Mouse (Mus musculus) CH12.LX (cell line): ENCODE data around the gene Yod1. TPM values are rescaled to one million over a fixed set of nuclear protein-coding genes. Genes with fewer than 3 reads are reported as not detected.

Source experiments
- DNase-seq: peaks from one replicate; pipeline ENCODE4 v3.0.0-alpha.2; 2013; ENCODE audit errors: extremely low read depth
- H3K27ac ChIP-seq: 2 replicates; pipeline ENCODE4 v1.5.1; 2012; ENCODE audit warnings: low read depth, mild to moderate bottlenecking, control low read depth, moderate library complexity; ENCODE audit not compliant: insufficient read depth
- H3K27me3 ChIP-seq: replicated peaks from 2 replicates; pipeline ENCODE3; 2012; ENCODE audit warnings: inconsistent platforms
- H3K36me3 ChIP-seq, 2 experiments: replicated peaks in 1 of 2; 2 replicates each; pipeline versions ENCODE3 to v1.6.1; 2012; ENCODE audit warnings: inconsistent platforms in 1 of 2, low read length in 1 of 2, mild to moderate bottlenecking in 1 of 2, mixed read lengths in 1 of 2, moderate library complexity in 1 of 2; ENCODE audit not compliant: control insufficient read depth in 1 of 2, insufficient read depth in 1 of 2
- H3K4me1 ChIP-seq, 2 experiments: 2 replicates each; pipeline ENCODE4 v1.6.1; 2012; ENCODE audit warnings: inconsistent platforms in 1 of 2, moderate library complexity in 1 of 2; ENCODE audit not compliant: insufficient read depth in 2 of 2, control insufficient read depth in 1 of 2
- H3K4me2 ChIP-seq: 2 replicates; pipeline ENCODE4 v1.6.1; 2012; ENCODE audit warnings: low read depth, mild to moderate bottlenecking, control low read depth; ENCODE audit not compliant: poor library complexity, insufficient read depth, severe bottlenecking
- H3K4me3 ChIP-seq, 3 experiments: fragments of 150-350 bp in 1 of 3; sonication (generic) in 1 of 3; replicated peaks in 1 of 3; 2 replicates each; pipeline versions ENCODE3 to v1.5.1; 2011 to 2012; ENCODE audit warnings: low read depth in 2 of 3, low read length in 2 of 3, mild to moderate bottlenecking in 2 of 3, moderate library complexity in 2 of 3, control low read depth in 1 of 3, improper control_type of control experiment in 1 of 3, inconsistent platforms in 1 of 3, mixed read lengths in 1 of 3; ENCODE audit not compliant: poor library complexity in 1 of 3
- H3K79me2 ChIP-seq: replicated peaks from 2 replicates; pipeline ENCODE4 v1.6.1; 2012; ENCODE audit warnings: mild to moderate bottlenecking, moderate library complexity; ENCODE audit not compliant: control insufficient read depth, poor library complexity, insufficient read depth, severe bottlenecking; ENCODE audit errors: extremely low read depth
- H3K9ac ChIP-seq: 2 replicates; pipeline ENCODE4 v1.6.1; 2012; ENCODE audit warnings: low read depth, mild to moderate bottlenecking, control low read depth, moderate library complexity; ENCODE audit not compliant: insufficient read depth
- H3K9me3 ChIP-seq: replicated peaks from 2 replicates; pipeline ENCODE3; 2012; ENCODE audit warnings: low read length, inconsistent platforms, mixed read lengths
- CHD1 ChIP-seq: IDR thresholded peaks from 2 replicates; pipeline ENCODE4 v1.6.1; 2012; ENCODE audit warnings: low read depth, low read length, improper control_type of control experiment, inconsistent platforms
- CHD2 ChIP-seq: IDR thresholded peaks from 2 replicates; pipeline ENCODE4 v1.6.1; 2011; ENCODE audit warnings: low read length, improper control_type of control experiment
- E2F4 ChIP-seq: IDR thresholded peaks from 2 replicates; pipeline ENCODE4 v1.6.1; 2011; ENCODE audit warnings: low read depth, low read length, improper control_type of control experiment; ENCODE audit not compliant: insufficient replicate concordance
- EP300 ChIP-seq: IDR thresholded peaks from 2 replicates; pipeline ENCODE4 v1.6.1; 2011; ENCODE audit warnings: low read length, improper control_type of control experiment
- HCFC1 ChIP-seq: IDR thresholded peaks from 2 replicates; pipeline ENCODE4 v1.6.1; 2012; ENCODE audit warnings: low read depth, mild to moderate bottlenecking, inconsistent platforms, low read length, improper control_type of control experiment
- JUN ChIP-seq: IDR thresholded peaks from 2 replicates; pipeline ENCODE4 v1.6.1; 2011; ENCODE audit warnings: low read depth, mild to moderate bottlenecking, low read length, improper control_type of control experiment, moderate library complexity; ENCODE audit not compliant: insufficient read depth
- JUND ChIP-seq: conservative IDR thresholded peaks from 2 replicates; pipeline ENCODE4 v1.6.1; 2011; ENCODE audit warnings: low read depth, low read length, improper control_type of control experiment
- KAT2A ChIP-seq: IDR thresholded peaks from 2 replicates; pipeline ENCODE4 v1.6.1; 2012; ENCODE audit warnings: low read length, improper control_type of control experiment, inconsistent platforms; ENCODE audit not compliant: insufficient replicate concordance
- MAFK ChIP-seq: IDR thresholded peaks from 2 replicates; pipeline ENCODE4 v1.6.1; 2011; ENCODE audit warnings: low read length, improper control_type of control experiment; ENCODE audit not compliant: insufficient replicate concordance
- MAX ChIP-seq: IDR thresholded peaks from 2 replicates; pipeline ENCODE4 v1.6.1; 2011; ENCODE audit warnings: low read length, improper control_type of control experiment
- MAZ ChIP-seq: IDR thresholded peaks from 2 replicates; pipeline ENCODE4 v1.6.1; 2012; ENCODE audit warnings: low read depth, mild to moderate bottlenecking, inconsistent platforms, low read length, improper control_type of control experiment, moderate library complexity
- MEF2A ChIP-seq: IDR thresholded peaks from 2 replicates; pipeline ENCODE4 v1.6.1; 2014; ENCODE audit warnings: low read depth, mild to moderate bottlenecking, inconsistent platforms, low read length, improper control_type of control experiment, borderline replicate concordance
- MYC ChIP-seq: IDR thresholded peaks from 2 replicates; pipeline ENCODE4 v1.6.1; 2011; ENCODE audit warnings: low read depth, mild to moderate bottlenecking, improper control_type of control experiment, low read length
- NELFE ChIP-seq: IDR thresholded peaks from 2 replicates; pipeline ENCODE4 v1.6.1; 2011; ENCODE audit warnings: low read depth, low read length, improper control_type of control experiment
- NRF1 ChIP-seq: IDR thresholded peaks from 2 replicates; pipeline ENCODE4 v1.6.1; 2014; ENCODE audit warnings: low read depth, mild to moderate bottlenecking, inconsistent platforms, low read length, improper control_type of control experiment, moderate library complexity
- POLR2A ChIP-seq: IDR thresholded peaks from 2 replicates; pipeline ENCODE4 v1.6.1; 2011; ENCODE audit warnings: low read depth, mild to moderate bottlenecking, improper control_type of control experiment, low read length
- POLR2AphosphoS2 ChIP-seq: IDR thresholded peaks from 2 replicates; pipeline ENCODE4 v1.6.1; 2011; ENCODE audit warnings: low read depth, low read length, improper control_type of control experiment
- RAD21 ChIP-seq: IDR thresholded peaks from 2 replicates; pipeline ENCODE4 v1.6.1; 2011; ENCODE audit warnings: low read depth, mild to moderate bottlenecking, low read length, improper control_type of control experiment, moderate library complexity
- SIN3A ChIP-seq: IDR thresholded peaks from 2 replicates; pipeline ENCODE4 v1.6.1; 2012; ENCODE audit warnings: low read length, improper control_type of control experiment, inconsistent platforms
- TCF12 ChIP-seq: IDR thresholded peaks from 2 replicates; pipeline ENCODE4 v1.6.1; 2014; ENCODE audit warnings: low read depth, mild to moderate bottlenecking, inconsistent platforms, low read length, improper control_type of control experiment
- USF1 ChIP-seq: IDR thresholded peaks from 2 replicates; pipeline ENCODE4 v1.6.1; 2014; ENCODE audit warnings: low read depth, mild to moderate bottlenecking, inconsistent platforms, low read length, improper control_type of control experiment
- USF2 ChIP-seq: conservative IDR thresholded peaks from 2 replicates; pipeline ENCODE4 v1.6.1; 2011; ENCODE audit warnings: low read depth, low read length, improper control_type of control experiment
- ZC3H11A ChIP-seq: IDR thresholded peaks from 2 replicates; pipeline ENCODE4 v1.6.1; 2012; ENCODE audit warnings: low read depth, mild to moderate bottlenecking, inconsistent platforms, low read length, improper control_type of control experiment
- ZKSCAN1 ChIP-seq: IDR thresholded peaks from 2 replicates; pipeline ENCODE4 v1.6.1; 2012; ENCODE audit warnings: low read depth, inconsistent platforms, low read length, improper control_type of control experiment, borderline replicate concordance
- dilution Hi-C: fragments of 300-500 bp; cut with MboI; formaldehyde crosslinking; loops from 2 replicates; pipeline ENCODE4 v1.14.3; 2020; ENCODE audit warnings: low sequenced_read_pairs; ENCODE audit not compliant: extremely low pct_unique_long_range_greater_than_20kb, extremely low pct_ligation_motif_present
- in situ Hi-C: fragments of 300-500 bp; cut with MboI; formaldehyde crosslinking; loops from 3 replicates; pipeline ENCODE4 v1.14.3; 2019; ENCODE audit warnings: low sequenced_read_pairs, low pct_ligation_motif_present, low pct_unique_long_range_greater_than_20kb, mixed read lengths
- polyA plus RNA-seq: library from polyadenylated mRNA; unstranded; fragments of >175 nt; gene quantifications from 2 replicates; pipeline ENCODE4 v1.2.1, GENCODE M21; 2012; ENCODE audit warnings: low read depth; ENCODE audit not compliant: insufficient read length
- total RNA-seq, 2 experiments: library from RNA; depleted of rRNA; stranded (reverse); fragments of 300-350 nt in 1 of 2; fragments of >200 nt in 1 of 2; gene quantifications; 2 replicates each; pipeline ENCODE4 v1.2.3; 2012 to 2014

Yod1 gene
- total and polyA plus RNA-seq, 3 experiments = 3.6 to 5.4 (median 5.2) TPM

- Histone ChIP-seq H3K27ac (no peak overlapping the region), H3K36me3 (no peaks in the 10 kb centered on the region), H3K4me1 (no peaks in the 10 kb centered on the region), H3K9ac (no peak overlapping the region), H3K79me2 (no peaks in the 10 kb centered on the region), H3K4me2 (no peak overlapping the region), H3K27me3 (no peaks in the 10 kb centered on the region), H3K4me3 (no peak overlapping the region), H3K9me3 (no peaks in the 10 kb centered on the region)
- no peak for DNase-seq
- no peak for TF ChIP-seq RAD21
- TF ChIP-seq USF2 = no peak
- no peak for TF ChIP-seq POLR2AphosphoS2
- TF ChIP-seq JUN = no peak
- TF ChIP-seq SIN3A = no peak
- no peak for TF ChIP-seq POLR2A
- no peak for TF ChIP-seq EP300
- TF ChIP-seq ZKSCAN1 = no peak
- TF ChIP-seq USF1 = no peak
- TF ChIP-seq NELFE = no peak
- TF ChIP-seq ZC3H11A = no peak
- no peak for TF ChIP-seq CHD2
- TF ChIP-seq MAFK = no peak
- in situ Hi-C loops (no loop called here), dilution Hi-C loops (no loop called here)
These were observed 38.6 kb upstream of the Yod1 start for GRCm38 (mm10) chr1:130678551-130678950.

GRCm38 (mm10) chr1:130681075-130681474 lies 36.1 kb upstream of the Yod1 start:
- no peak for DNase-seq
- Histone ChIP-seq H3K9ac (no peak overlapping the region), H3K27me3 (no peaks in the 10 kb centered on the region), H3K27ac (no peak overlapping the region), H3K79me2 (no peaks in the 10 kb centered on the region), H3K9me3 (no peaks in the 10 kb centered on the region), H3K4me2 (no peak overlapping the region), H3K36me3 (no peaks in the 10 kb centered on the region), H3K4me3 (no peak overlapping the region), H3K4me1 (no peaks in the 10 kb centered on the region)
- dilution Hi-C loops (no loop called here), in situ Hi-C loops (no loop called here)
- TF ChIP-seq HCFC1 (no peak), ZKSCAN1 (no peak), NELFE (no peak), USF2 (no peak), MYC (no peak), MAX (no peak), MEF2A (no peak), JUND (no peak), KAT2A (no peak), ZC3H11A (no peak), TCF12 (no peak), NRF1 (no peak), JUN (no peak), CHD1 (no peak), E2F4 (no peak), CHD2 (no peak), MAZ (no peak)
